Mouse (Mus musculus): ENCODE results near the gene Rassf7. TPM values are rescaled to one million over a fixed set of nuclear protein-coding genes. Genes with fewer than 3 reads are reported as not detected.

The Rassf7 gene
- polyA plus RNA-seq, 1 experiment from 2014 or later, result 52.0 TPM

DNA sequence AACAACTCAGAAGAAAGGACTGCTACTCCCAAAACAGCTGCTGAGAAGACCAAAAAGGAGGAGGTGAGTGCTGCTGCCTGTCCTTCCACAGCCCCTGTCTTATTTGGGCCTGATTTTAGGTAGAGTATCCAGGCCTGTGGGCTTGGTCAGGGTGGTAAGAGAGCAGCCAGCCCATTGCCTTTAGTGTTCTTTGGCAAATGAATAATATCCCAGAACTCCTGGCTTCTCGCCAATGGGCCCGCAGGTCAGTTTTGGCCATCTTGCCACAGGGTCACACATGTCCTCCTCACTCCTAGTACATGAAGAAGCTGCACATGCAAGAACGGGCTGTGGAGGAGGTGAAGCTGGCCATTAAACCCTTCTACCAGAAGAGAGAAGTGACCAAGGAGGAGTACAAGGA is 45.8 kb downstream of the Rassf7 start:
- ATAC-seq (ENCODE audit: low FRiP score, low TSS enrichment), result no peak
- Histone ChIP-seq H3K9ac (ENCODE audit: low read depth, low read length) (no peak overlapping the region), H3K9me3 (ENCODE audit: control insufficient read depth, low read length) (no peaks in the 10 kb centered on the region), H3K36me3 (ENCODE audit: control insufficient read depth, insufficient read depth, low read length) (peaks cover 80% of the 10 kb centered on the region), H3K27me3 (ENCODE audit: control insufficient read depth, insufficient read depth, low read length) (no peaks in the 10 kb centered on the region), H3K27ac (ENCODE audit: low read depth, low read length) (no peak overlapping the region), H3K4me3 (ENCODE audit: low read length) (no peak overlapping the region), H3K4me1 (ENCODE audit: control insufficient read depth, insufficient read depth, low read length) (peaks cover 11% of the 10 kb centered on the region), H3K4me2 (replicated peaks; ENCODE audit: low read depth, low read length) (no peak overlapping the region)
- 91% methylated on average over 3 of the region's 3 CpGs for WGBS

- ATAC-seq (ENCODE audit: low FRiP score, low TSS enrichment), result no peak
- Histone ChIP-seq H3K4me2 (replicated peaks; ENCODE audit: low read depth, low read length) (no peak overlapping the region), H3K9ac (ENCODE audit: low read depth, low read length) (no peak overlapping the region), H3K4me1 (ENCODE audit: control insufficient read depth, insufficient read depth, low read length) (peaks cover 11% of the 10 kb centered on the region), H3K27ac (ENCODE audit: low read depth, low read length) (no peak overlapping the region), H3K27me3 (ENCODE audit: control insufficient read depth, insufficient read depth, low read length) (no peaks in the 10 kb centered on the region), H3K9me3 (ENCODE audit: control insufficient read depth, low read length) (no peaks in the 10 kb centered on the region), H3K36me3 (ENCODE audit: control insufficient read depth, insufficient read depth, low read length) (peaks cover 59% of the 10 kb centered on the region), H3K4me3 (ENCODE audit: low read length) (no peak overlapping the region)
- 85% methylated on average over 13 of the region's 13 CpGs for WGBS
Measured at GRCm38 (mm10) chr7:141263640-141264039, 48.0 kb downstream of the Rassf7 start.

DNA sequence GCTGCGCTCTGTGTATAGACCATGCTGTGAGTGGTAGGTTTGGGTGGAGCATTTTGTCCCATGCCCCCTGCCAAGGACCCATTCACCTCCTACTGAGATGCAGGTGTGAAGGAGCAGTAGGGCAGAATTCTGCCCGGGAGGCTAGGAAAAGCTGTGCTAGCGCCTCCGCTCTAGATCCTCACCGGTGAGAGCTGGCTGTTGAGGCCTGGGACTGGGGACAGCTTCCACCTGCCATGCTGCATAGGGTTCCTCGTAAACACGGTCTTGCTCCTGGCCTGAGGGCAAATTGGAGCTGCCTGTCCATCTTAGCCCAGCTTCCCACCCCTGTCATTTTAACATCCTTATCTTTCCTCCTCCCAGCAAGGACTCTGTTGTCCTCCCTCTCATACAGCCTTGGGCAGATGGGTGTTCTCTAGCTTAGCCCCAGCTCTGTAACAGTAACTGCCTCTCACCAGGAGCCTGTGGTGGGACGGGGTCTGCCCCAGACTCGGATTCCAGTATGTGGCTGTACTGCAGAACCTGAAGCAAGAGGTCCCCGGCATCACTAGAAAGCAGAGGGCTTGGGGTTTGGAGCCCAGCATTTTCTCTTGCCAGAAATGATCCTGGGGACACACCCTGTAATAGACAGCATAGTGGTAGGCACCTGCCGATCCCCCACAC is 48.5 kb downstream of the Rassf7 start:
- 68% methylated on average over 11 of the region's 11 CpGs for WGBS
- peaks cover 11% of the 10 kb centered on the region for H3K4me1 ChIP-seq (ENCODE audit: control insufficient read depth, insufficient read depth, low read length)
- no peaks in the 10 kb centered on the region for H3K27me3 ChIP-seq (ENCODE audit: control insufficient read depth, insufficient read depth, low read length)
- H3K36me3 ChIP-seq (ENCODE audit: control insufficient read depth, insufficient read depth, low read length), result peaks cover 53% of the 10 kb centered on the region
- H3K27ac ChIP-seq (ENCODE audit: low read depth, low read length), result no peak overlapping the region
- H3K9me3 ChIP-seq (ENCODE audit: control insufficient read depth, low read length), result no peaks in the 10 kb centered on the region
- ATAC-seq (ENCODE audit: low FRiP score, low TSS enrichment), result no peak
- no peak overlapping the region for H3K4me2 ChIP-seq (replicated peaks; ENCODE audit: low read depth, low read length)
- H3K9ac ChIP-seq (ENCODE audit: low read depth, low read length), result no peak overlapping the region
- no peak overlapping the region for H3K4me3 ChIP-seq (ENCODE audit: low read length)

DNA sequence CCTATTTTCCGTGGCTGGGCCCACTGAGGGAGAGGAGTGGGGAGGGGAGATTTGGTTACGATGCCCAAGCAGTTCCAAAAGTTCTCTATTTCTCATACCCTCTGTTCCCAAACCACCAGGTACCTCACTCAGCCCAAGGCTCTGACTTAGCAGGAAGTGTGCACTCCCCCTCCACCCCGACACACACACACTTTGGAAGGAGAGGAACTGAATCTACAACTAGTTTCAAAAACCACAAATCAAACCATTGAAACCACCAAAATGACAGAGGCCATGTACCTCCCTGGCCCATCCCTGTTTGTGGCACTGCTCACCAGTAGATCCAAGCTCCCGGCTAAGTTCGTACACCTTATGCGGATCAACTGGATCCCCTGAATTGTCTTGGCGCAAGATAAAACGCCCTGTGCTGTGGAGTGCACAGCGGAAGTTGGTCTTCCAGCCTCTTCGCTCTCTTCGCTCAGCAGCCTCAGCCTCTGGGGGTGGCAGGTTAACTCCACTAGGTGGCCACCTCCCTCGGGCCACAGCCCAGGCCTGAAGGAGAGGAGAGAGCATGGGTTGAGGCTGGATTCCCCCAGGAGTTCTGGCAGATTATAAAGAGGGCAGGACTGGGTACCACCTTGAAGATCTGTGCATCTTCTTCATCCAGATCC is 49.2 kb downstream of the Rassf7 start:
- peaks cover 46% of the 10 kb centered on the region for H3K36me3 ChIP-seq (ENCODE audit: control insufficient read depth, insufficient read depth, low read length)
- no peaks in the 10 kb centered on the region for H3K9me3 ChIP-seq (ENCODE audit: control insufficient read depth, low read length)
- H3K27me3 ChIP-seq (ENCODE audit: control insufficient read depth, insufficient read depth, low read length), result no peaks in the 10 kb centered on the region
- peak overlapping the region; percentile 88 for H3K4me2 ChIP-seq (replicated peaks; ENCODE audit: low read depth, low read length)
- no peak overlapping the region for H3K27ac ChIP-seq (ENCODE audit: low read depth, low read length)
- H3K9ac ChIP-seq (ENCODE audit: low read depth, low read length), result no peak overlapping the region
- H3K4me1 ChIP-seq (ENCODE audit: control insufficient read depth, insufficient read depth, low read length), result peaks cover 11% of the 10 kb centered on the region
- H3K4me3 ChIP-seq (ENCODE audit: low read length), result no peak overlapping the region
- WGBS, result 34% methylated on average over 12 of the region's 12 CpGs
- peak; percentile 67; the same call in 1 of the 2 replicates for ATAC-seq (ENCODE audit: low FRiP score, low TSS enrichment)

- peak; percentile 34 for ATAC-seq (ENCODE audit: low FRiP score, low TSS enrichment)
- Histone ChIP-seq H3K4me2 (replicated peaks; ENCODE audit: low read depth, low read length) (peak overlapping the region; percentile 88), H3K27me3 (ENCODE audit: control insufficient read depth, insufficient read depth, low read length) (no peaks in the 10 kb centered on the region), H3K9ac (ENCODE audit: low read depth, low read length) (no peak overlapping the region), H3K4me3 (ENCODE audit: low read length) (no peak overlapping the region), H3K36me3 (ENCODE audit: control insufficient read depth, insufficient read depth, low read length) (peaks cover 42% of the 10 kb centered on the region), H3K9me3 (ENCODE audit: control insufficient read depth, low read length) (no peaks in the 10 kb centered on the region), H3K27ac (ENCODE audit: low read depth, low read length) (no peak overlapping the region), H3K4me1 (ENCODE audit: control insufficient read depth, insufficient read depth, low read length) (peaks cover 11% of the 10 kb centered on the region)
- 34% methylated on average over 11 of the region's 11 CpGs for WGBS
Measured at GRCm38 (mm10) chr7:141265411-141265738, 49.7 kb downstream of the Rassf7 start.

- 10% methylated on average over 25 of the region's 25 CpGs for WGBS
- H3K9ac ChIP-seq (ENCODE audit: low read depth, low read length), result peak within 1 kb of the TSS; percentile 58
- peaks cover 36% of the 10 kb centered on the region for H3K36me3 ChIP-seq (ENCODE audit: control insufficient read depth, insufficient read depth, low read length)
- no peaks in the 10 kb centered on the region for H3K27me3 ChIP-seq (ENCODE audit: control insufficient read depth, insufficient read depth, low read length)
- peak; percentile 67 for ATAC-seq (ENCODE audit: low FRiP score, low TSS enrichment)
- no peak within 1 kb of the TSS for H3K27ac ChIP-seq (ENCODE audit: low read depth, low read length)
- H3K4me2 ChIP-seq (replicated peaks; ENCODE audit: low read depth, low read length), result peak within 1 kb of the TSS; percentile 88
- H3K4me3 ChIP-seq (ENCODE audit: low read length), result peak within 1 kb of the TSS; percentile 51
- no peaks in the 10 kb centered on the region for H3K9me3 ChIP-seq (ENCODE audit: control insufficient read depth, low read length)
- H3K4me1 ChIP-seq (ENCODE audit: control insufficient read depth, insufficient read depth, low read length), result peaks cover 11% of the 10 kb centered on the region
Measured at GRCm38 (mm10) chr7:141265739-141266561, 50.3 kb downstream of the Rassf7 start, which contains the start of gene Irf7. Gene Irf7, minus strand, starts transcription at chr7:141266481.

MicroRNAs encoded within 50 kb of the gene (microRNA counts, 519-probe panel; counts per million panel counts)
- 5,886 counts per million, percentile 59 among the panel's probes with 10 or more counts for microRNA mmu-miR-210

Small RNA genes lying within 50 kb of the gene (microRNA-seq; reads per million reads assigned to microRNA genes)
- gene Mir210, result 298 reads per million, percentile 68 among the genes with 10 or more reads in this experiment

Other genes starting within 250 kb of the Rassf7 start
- gene Ifitm1, start 248.6 kb upstream of the Rassf7 start, polyA plus RNA-seq (2014; fragmentation: Nextera tagmentation; extraction: Ambion mirVana), result 54.4 and 61.4 TPM in 2 replicates
- gene Ifitm3, start 205.1 kb upstream of the Rassf7 start, polyA plus RNA-seq (2014; fragmentation: Nextera tagmentation; extraction: Ambion mirVana), result 154 and 166 TPM in 2 replicates
- gene Ifitm6, start 197.9 kb upstream of the Rassf7 start, polyA plus RNA-seq (2014; fragmentation: Nextera tagmentation; extraction: Ambion mirVana), result 0.84 and 1.6 TPM in 2 replicates
- not detected in 2 replicates for gene Gm17387, start 186.7 kb upstream of the Rassf7 start, polyA plus RNA-seq (2014; fragmentation: Nextera tagmentation; extraction: Ambion mirVana)
- 13.7 and 14.4 TPM in 2 replicates for gene B4galnt4, start 154.8 kb upstream of the Rassf7 start, polyA plus RNA-seq (2014; fragmentation: Nextera tagmentation; extraction: Ambion mirVana)
- gene Pkp3, start 137.6 kb upstream of the Rassf7 start, polyA plus RNA-seq (2014; fragmentation: Nextera tagmentation; extraction: Ambion mirVana), result 4.0 and 4.3 TPM in 2 replicates
- 9.5 and 11.7 TPM in 2 replicates for gene Sigirr, start 115.3 kb upstream of the Rassf7 start, polyA plus RNA-seq (2014; fragmentation: Nextera tagmentation; extraction: Ambion mirVana)
- gene Ano9, start 98.1 kb upstream of the Rassf7 start, polyA plus RNA-seq (2014; fragmentation: Nextera tagmentation; extraction: Ambion mirVana), result 3.0 and 4.4 TPM in 2 replicates
- 58.4 and 63.1 TPM in 2 replicates for gene Ptdss2, start 93.5 kb upstream of the Rassf7 start, polyA plus RNA-seq (2014; fragmentation: Nextera tagmentation; extraction: Ambion mirVana)
- 116 and 122 TPM in 2 replicates for gene Rnh1, start 43.0 kb upstream of the Rassf7 start, polyA plus RNA-seq (2014; fragmentation: Nextera tagmentation; extraction: Ambion mirVana)
- gene Hras, start 21.9 kb upstream of the Rassf7 start, polyA plus RNA-seq (2014; fragmentation: Nextera tagmentation; extraction: Ambion mirVana), result 97.2 and 97.8 TPM in 2 replicates
- gene Lrrc56, start 21.7 kb upstream of the Rassf7 start, polyA plus RNA-seq (2014; fragmentation: Nextera tagmentation; extraction: Ambion mirVana), result 6.7 and 9.5 TPM in 2 replicates
- 3.3 and 3.4 TPM in 2 replicates for gene Lmntd2, start 1.8 kb upstream of the Rassf7 start, polyA plus RNA-seq (2014; fragmentation: Nextera tagmentation; extraction: Ambion mirVana)
- 48.5 and 82.6 TPM in 2 replicates for gene Phrf1, start 12.9 kb downstream of the Rassf7 start, polyA plus RNA-seq (2014; fragmentation: Nextera tagmentation; extraction: Ambion mirVana)
- 2.4 and 2.7 TPM in 2 replicates for gene Irf7, start 50.6 kb downstream of the Rassf7 start, polyA plus RNA-seq (2014; fragmentation: Nextera tagmentation; extraction: Ambion mirVana)
- gene Cdhr5, start 60.9 kb downstream of the Rassf7 start, polyA plus RNA-seq (2014; fragmentation: Nextera tagmentation; extraction: Ambion mirVana), result 1.7 and 3.5 TPM in 2 replicates
- gene Sct, start 63.3 kb downstream of the Rassf7 start, polyA plus RNA-seq (2014; fragmentation: Nextera tagmentation; extraction: Ambion mirVana), result 40.2 and 58.1 TPM in 2 replicates
- 1.4 and 1.6 TPM in 2 replicates for gene Drd4, start 76.1 kb downstream of the Rassf7 start, polyA plus RNA-seq (2014; fragmentation: Nextera tagmentation; extraction: Ambion mirVana)
- gene Deaf1, start 111.8 kb downstream of the Rassf7 start, polyA plus RNA-seq (2014; fragmentation: Nextera tagmentation; extraction: Ambion mirVana), result 64.0 and 79.7 TPM in 2 replicates
- gene Tmem80, start 111.9 kb downstream of the Rassf7 start, polyA plus RNA-seq (2014; fragmentation: Nextera tagmentation; extraction: Ambion mirVana), result 36.7 and 46.8 TPM in 2 replicates
- gene Eps8l2, start 123.0 kb downstream of the Rassf7 start, polyA plus RNA-seq (2014; fragmentation: Nextera tagmentation; extraction: Ambion mirVana), result 9.6 and 18.0 TPM in 2 replicates
- gene Taldo1, start 176.3 kb downstream of the Rassf7 start, polyA plus RNA-seq (2014; fragmentation: Nextera tagmentation; extraction: Ambion mirVana), result 321 and 322 TPM in 2 replicates
- gene Gatd1, start 198.3 kb downstream of the Rassf7 start, polyA plus RNA-seq (2014; fragmentation: Nextera tagmentation; extraction: Ambion mirVana), result 50.7 and 54.5 TPM in 2 replicates
- 0.46 and 1.6 TPM in 2 replicates for gene Cend1, start 213.6 kb downstream of the Rassf7 start, polyA plus RNA-seq (2014; fragmentation: Nextera tagmentation; extraction: Ambion mirVana)
- gene Slc25a22, start 222.0 kb downstream of the Rassf7 start, polyA plus RNA-seq (2014; fragmentation: Nextera tagmentation; extraction: Ambion mirVana), result 22.0 and 34.1 TPM in 2 replicates
- 9.1 and 14.1 TPM in 2 replicates for gene Pidd1, start 228.2 kb downstream of the Rassf7 start, polyA plus RNA-seq (2014; fragmentation: Nextera tagmentation; extraction: Ambion mirVana)
- 1,491 and 1,701 TPM in 2 replicates for gene Rplp2, start 231.5 kb downstream of the Rassf7 start, polyA plus RNA-seq (2014; fragmentation: Nextera tagmentation; extraction: Ambion mirVana)
- 27.4 and 31.9 TPM in 2 replicates for gene Pnpla2, start 239.3 kb downstream of the Rassf7 start, polyA plus RNA-seq (2014; fragmentation: Nextera tagmentation; extraction: Ambion mirVana)
- 13.1 and 13.4 TPM in 2 replicates for gene Cracr2b, start 245.2 kb downstream of the Rassf7 start, polyA plus RNA-seq (2014; fragmentation: Nextera tagmentation; extraction: Ambion mirVana)

Measured in kidney, embryonic 14.5 days (tissue).